Mouse (Mus musculus) liver, embryonic 11.5 days (tissue): ENCODE data around the gene Otp. TPM values are rescaled to one million over a fixed set of nuclear protein-coding genes. Genes with fewer than 3 reads are reported as not detected.
A peak's percentile ranks its signal among the peaks of the same experiment; 100 is the strongest.

Experiments
- ATAC-seq: fragments of 200-750 bp; cut with Nextera tagmentation; replicated peaks from 2 replicates; pipeline ENCODE4 v1.8.0; 2017; ENCODE audit warnings: moderate number of reproducible peaks, mild to moderate bottlenecking, moderate TSS enrichment, moderate library complexity; ENCODE audit not compliant: low FRiP score
- DNase-seq: peaks from one replicate; pipeline ENCODE4 v3.0.0-alpha.2; 2017; ENCODE audit warnings: low spot score
- H3K27ac ChIP-seq: fragments of 300-500 bp; sonication (generic); 2 replicates; pipeline ENCODE4 v1.5.1; 2014; ENCODE audit warnings: mild to moderate bottlenecking, low read depth, low read length, control low read depth
- H3K27me3 ChIP-seq: fragments of 300-500 bp; sonication (generic); replicated peaks from 2 replicates; pipeline ENCODE4 v1.6.1; 2014; ENCODE audit warnings: low read length, mixed read lengths; ENCODE audit not compliant: control insufficient read depth, insufficient read depth
- H3K36me3 ChIP-seq: fragments of 300-500 bp; sonication (generic); 2 replicates; pipeline ENCODE4 v1.6.1; 2014; ENCODE audit warnings: mild to moderate bottlenecking, low read length, moderate library complexity, mixed read lengths; ENCODE audit not compliant: control insufficient read depth, insufficient read depth
- H3K4me1 ChIP-seq: fragments of 300-500 bp; sonication (generic); replicated peaks from 2 replicates; pipeline ENCODE4 v1.6.1; 2014; ENCODE audit warnings: low read length, mixed read lengths; ENCODE audit not compliant: control insufficient read depth, insufficient read depth
- H3K4me2 ChIP-seq: fragments of 300-500 bp; sonication (generic); 2 replicates; pipeline ENCODE4 v1.6.1; 2014; ENCODE audit warnings: mild to moderate bottlenecking, control low read depth, moderate library complexity
- H3K4me3 ChIP-seq: fragments of 300-500 bp; sonication (generic); 2 replicates; pipeline ENCODE4 v1.5.1; 2014; ENCODE audit warnings: low read depth, low read length, control low read depth
- H3K9ac ChIP-seq: fragments of 300-500 bp; sonication (generic); 2 replicates; pipeline ENCODE4 v1.6.1; 2014; ENCODE audit warnings: low read depth, low read length, control low read depth
- H3K9me3 ChIP-seq: fragments of 300-500 bp; sonication (generic); 2 replicates; pipeline ENCODE4 v1.6.1; 2016; ENCODE audit warnings: low read length, inconsistent platforms, mixed read lengths; ENCODE audit not compliant: control insufficient read depth
- WGBS: fragments of 180-500 bp; shearing (Covaris S2); extraction: QIAGEN DNeasy Blood & Tissue Kit; methylation state at CpG from one replicate; pipeline ENCODE4 v1.1.7; 2014; 5-methylcytosine and 5-hydroxymethylcytosine counted together
- polyA plus RNA-seq: library from polyadenylated mRNA; unstranded; fragments of >200 nt; fragmentation: Nextera tagmentation; extraction: Ambion mirVana; gene quantifications from 2 replicates; pipeline ENCODE4 v1.2.1, GENCODE M21; 2014

Otp gene
- polyA plus RNA-seq, 1 experiment from 2014 or later, result not detected

DNA sequence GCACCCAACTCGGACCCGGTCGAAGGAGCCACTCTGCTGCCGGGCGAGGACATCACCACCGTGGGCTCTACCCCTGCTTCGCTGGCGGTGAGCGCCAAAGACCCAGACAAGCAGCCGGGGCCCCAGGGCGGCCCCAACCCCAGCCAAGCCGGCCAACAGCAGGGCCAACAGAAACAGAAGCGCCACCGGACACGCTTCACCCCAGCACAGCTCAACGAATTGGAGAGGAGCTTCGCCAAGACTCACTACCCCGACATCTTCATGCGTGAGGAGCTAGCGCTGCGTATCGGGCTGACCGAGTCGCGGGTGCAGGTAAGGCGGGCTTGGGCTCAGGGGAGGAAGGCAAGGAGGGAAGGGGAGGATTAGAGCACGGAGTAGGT is 1.8 kb downstream of the Otp start:
- Histone ChIP-seq H3K27me3 (peaks cover 89% of the 10 kb centered on the region), H3K4me2 (no peak overlapping the region), H3K36me3 (no peaks in the 10 kb centered on the region), H3K4me3 (no peak overlapping the region), H3K9ac (no peak overlapping the region), H3K27ac (no peak overlapping the region), H3K4me1 (no peaks in the 10 kb centered on the region), H3K9me3 (no peaks in the 10 kb centered on the region)
- ATAC-seq, result no peak
- DNase-seq, result no peak
- 3% methylated on average over 27 of the region's 27 CpGs for WGBS

DNA sequence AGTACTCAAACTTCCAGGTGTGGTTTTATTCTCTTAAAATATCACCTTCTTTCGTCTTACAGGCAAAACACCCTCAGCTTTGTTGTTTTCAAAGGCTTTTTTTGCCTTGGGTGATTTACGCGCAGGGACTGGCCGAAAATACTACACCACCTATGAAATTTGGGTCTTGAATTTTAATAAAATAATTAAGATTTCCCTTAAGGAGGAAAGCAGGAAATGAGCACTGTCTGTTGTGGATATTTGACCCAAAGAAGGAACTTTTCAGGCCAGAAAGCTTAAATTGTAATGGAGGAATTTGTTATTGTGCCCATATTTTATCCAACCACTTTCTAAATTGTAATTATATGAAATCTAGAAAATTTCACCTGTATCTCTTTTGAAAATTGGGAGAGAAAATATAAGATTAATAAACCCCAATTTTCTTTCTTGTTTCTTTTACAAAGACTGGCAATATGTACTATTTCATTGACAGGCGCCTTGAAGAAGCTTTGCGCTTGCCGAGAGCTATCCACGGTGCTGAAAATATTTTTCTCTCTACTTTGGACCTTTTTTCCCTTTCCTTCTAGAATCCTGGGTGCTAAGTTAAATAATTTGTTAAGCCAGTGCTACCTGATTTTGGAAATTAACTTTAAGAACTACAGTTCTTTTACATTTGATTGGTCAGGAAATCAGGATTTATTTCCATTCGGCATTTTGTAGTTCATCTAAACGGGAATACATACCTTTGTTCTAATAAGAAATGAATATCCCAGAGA is 2.8 kb downstream of the Otp start:
- Histone ChIP-seq H3K4me2 (no peak overlapping the region), H3K9ac (no peak overlapping the region), H3K27ac (no peak overlapping the region), H3K9me3 (no peaks in the 10 kb centered on the region), H3K27me3 (peaks cover 89% of the 10 kb centered on the region), H3K4me1 (peaks cover 3% of the 10 kb centered on the region; the same call in 1 of the 2 replicates), H3K36me3 (no peaks in the 10 kb centered on the region), H3K4me3 (no peak overlapping the region)
- ATAC-seq (no peak), DNase-seq (no peak)
- 16% methylated on average over 10 of the region's 10 CpGs for WGBS

DNA sequence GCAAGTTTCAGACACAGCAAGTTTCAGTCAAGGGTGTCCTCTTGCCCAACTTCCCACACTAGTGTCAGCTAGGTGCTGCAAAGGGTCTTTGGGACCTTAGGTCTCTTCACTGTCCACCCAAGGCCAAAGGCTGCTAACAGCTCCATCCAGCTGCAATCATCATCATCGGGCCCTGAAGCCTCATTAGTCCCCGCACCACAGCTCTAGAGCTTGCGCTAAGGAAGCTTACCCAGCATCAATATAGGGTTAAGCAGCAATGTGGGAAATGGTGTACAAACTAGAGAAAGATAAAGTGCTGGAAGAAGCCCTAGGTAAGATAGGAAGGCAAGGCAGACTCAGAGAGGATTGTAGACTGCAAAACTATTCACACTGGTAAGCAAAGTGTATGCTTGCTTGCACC is 5.8 kb downstream of the Otp start:
- Histone ChIP-seq H3K4me1 (peaks cover 9% of the 10 kb centered on the region; the same call in 1 of the 2 replicates), H3K4me3 (no peak overlapping the region), H3K9me3 (no peaks in the 10 kb centered on the region), H3K9ac (no peak overlapping the region), H3K27me3 (peaks cover 88% of the 10 kb centered on the region), H3K27ac (no peak overlapping the region), H3K36me3 (no peaks in the 10 kb centered on the region), H3K4me2 (no peak overlapping the region)
- ATAC-seq (no peak), DNase-seq (no peak)
- WGBS, result 3% methylated on average over 3 of the region's 3 CpGs

DNA sequence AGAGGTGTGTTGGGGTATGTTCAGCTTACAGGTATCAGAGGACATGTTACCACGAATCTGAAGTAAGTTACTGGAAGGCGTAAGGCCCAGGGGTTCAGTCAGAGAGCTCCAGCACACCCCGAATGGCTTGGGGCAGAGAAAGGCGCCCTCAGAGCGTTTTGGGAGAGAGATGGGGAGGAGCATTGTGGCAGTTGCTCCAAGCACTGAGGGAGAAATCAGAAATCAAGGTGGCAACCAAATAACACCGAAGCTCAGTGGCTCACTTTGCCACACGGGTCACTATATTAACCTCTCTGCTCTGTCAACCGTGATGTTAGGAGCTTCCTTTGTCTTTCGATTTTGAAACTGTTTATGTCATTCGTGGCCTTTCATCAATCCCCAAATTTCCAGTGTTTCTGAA is 6.8 kb downstream of the Otp start:
- Histone ChIP-seq H3K4me3 (peak overlapping the region; percentile 47; the same call in 1 of the 2 replicates), H3K4me2 (peak overlapping the region; percentile 67; the same call in 1 of the 2 replicates), H3K4me1 (peaks cover 9% of the 10 kb centered on the region; the same call in 1 of the 2 replicates), H3K27ac (no peak overlapping the region), H3K27me3 (peaks cover 85% of the 10 kb centered on the region), H3K9me3 (no peaks in the 10 kb centered on the region), H3K36me3 (no peaks in the 10 kb centered on the region), H3K9ac (no peak overlapping the region)
- ATAC-seq (no peak), DNase-seq (no peak)
- WGBS, result 3% methylated on average over 10 of the region's 10 CpGs

DNA sequence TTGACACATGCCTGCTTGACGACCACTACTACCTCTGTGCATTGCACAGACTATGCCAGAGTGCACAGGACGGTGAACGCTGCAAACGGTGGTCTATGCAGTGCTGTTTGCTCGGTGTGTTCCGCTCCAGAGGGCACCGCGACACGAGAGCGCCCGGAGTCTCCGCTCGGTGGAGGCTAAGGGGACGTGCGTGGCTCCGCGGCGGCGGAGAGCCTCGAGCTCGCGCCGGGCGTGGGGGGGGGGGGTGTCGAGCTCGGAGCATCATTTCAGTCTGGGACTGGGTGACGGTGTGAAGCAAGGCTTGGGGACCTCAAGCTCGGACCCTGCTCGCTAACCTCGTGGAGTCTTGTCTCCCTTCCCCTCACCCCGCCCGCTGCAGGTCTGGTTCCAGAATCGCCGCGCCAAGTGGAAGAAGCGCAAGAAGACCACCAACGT is 7.3 kb downstream of the Otp start:
- H3K27me3 ChIP-seq, result peaks cover 81% of the 10 kb centered on the region
- no peak overlapping the region for H3K9ac ChIP-seq
- no peaks in the 10 kb centered on the region for H3K36me3 ChIP-seq
- DNase-seq (no peak), ATAC-seq (no peak)
- H3K4me2 ChIP-seq, result peak overlapping the region; percentile 67
- H3K9me3 ChIP-seq, result no peaks in the 10 kb centered on the region
- under 1% methylated on average over 37 of the region's 37 CpGs for WGBS
- H3K4me1 ChIP-seq, result peaks cover 9% of the 10 kb centered on the region; the same call in 1 of the 2 replicates
- H3K4me3 ChIP-seq, result peak overlapping the region; percentile 47
- H3K27ac ChIP-seq, result no peak overlapping the region

DNA sequence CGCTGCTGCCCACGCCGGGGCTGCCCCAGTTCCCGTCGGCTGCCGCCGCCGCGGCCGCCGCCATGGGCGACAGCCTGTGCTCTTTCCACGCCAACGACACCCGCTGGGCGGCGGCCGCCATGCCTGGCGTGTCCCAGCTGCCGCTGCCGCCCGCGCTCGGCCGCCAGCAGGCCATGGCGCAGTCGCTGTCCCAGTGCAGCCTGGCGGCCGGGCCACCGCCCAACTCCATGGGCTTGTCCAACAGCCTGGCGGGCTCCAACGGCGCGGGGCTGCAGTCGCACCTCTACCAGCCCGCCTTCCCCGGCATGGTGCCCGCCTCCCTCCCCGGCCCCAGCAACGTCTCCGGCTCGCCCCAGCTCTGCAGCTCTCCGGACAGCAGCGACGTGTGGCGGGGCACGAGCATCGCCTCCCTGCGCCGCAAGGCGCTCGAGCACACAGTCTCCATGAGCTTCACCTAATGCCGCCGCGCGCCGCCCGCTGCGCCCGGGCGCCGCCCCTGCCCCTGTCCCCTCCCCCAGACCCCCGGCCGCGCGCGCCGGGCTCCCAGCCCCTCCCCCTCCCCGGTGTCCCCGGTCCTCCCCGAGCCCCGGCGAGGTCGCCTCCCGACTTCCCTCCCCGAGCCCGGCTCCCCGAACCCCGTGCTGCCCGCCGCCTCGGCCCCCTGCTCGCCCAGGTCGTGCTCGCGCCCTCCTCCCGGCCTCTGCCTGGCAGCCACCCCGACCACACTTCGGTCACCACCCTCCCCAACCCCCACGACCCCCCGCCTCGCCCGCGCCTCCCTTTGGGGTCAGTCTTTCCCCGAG is 8.0 kb downstream of the Otp start:
- no peak for DNase-seq
- H3K4me2 ChIP-seq, result peak overlapping the region; percentile 67
- H3K9ac ChIP-seq, result no peak overlapping the region
- H3K27me3 ChIP-seq, result peaks cover 81% of the 10 kb centered on the region
- peaks cover 9% of the 10 kb centered on the region; the same call in 1 of the 2 replicates for H3K4me1 ChIP-seq
- peak overlapping the region; percentile 47 for H3K4me3 ChIP-seq
- 1% methylated on average over 72 of the region's 95 CpGs for WGBS
- no peaks in the 10 kb centered on the region for H3K36me3 ChIP-seq
- H3K27ac ChIP-seq, result no peak overlapping the region
- no peaks in the 10 kb centered on the region for H3K9me3 ChIP-seq
- no peak for ATAC-seq

DNA sequence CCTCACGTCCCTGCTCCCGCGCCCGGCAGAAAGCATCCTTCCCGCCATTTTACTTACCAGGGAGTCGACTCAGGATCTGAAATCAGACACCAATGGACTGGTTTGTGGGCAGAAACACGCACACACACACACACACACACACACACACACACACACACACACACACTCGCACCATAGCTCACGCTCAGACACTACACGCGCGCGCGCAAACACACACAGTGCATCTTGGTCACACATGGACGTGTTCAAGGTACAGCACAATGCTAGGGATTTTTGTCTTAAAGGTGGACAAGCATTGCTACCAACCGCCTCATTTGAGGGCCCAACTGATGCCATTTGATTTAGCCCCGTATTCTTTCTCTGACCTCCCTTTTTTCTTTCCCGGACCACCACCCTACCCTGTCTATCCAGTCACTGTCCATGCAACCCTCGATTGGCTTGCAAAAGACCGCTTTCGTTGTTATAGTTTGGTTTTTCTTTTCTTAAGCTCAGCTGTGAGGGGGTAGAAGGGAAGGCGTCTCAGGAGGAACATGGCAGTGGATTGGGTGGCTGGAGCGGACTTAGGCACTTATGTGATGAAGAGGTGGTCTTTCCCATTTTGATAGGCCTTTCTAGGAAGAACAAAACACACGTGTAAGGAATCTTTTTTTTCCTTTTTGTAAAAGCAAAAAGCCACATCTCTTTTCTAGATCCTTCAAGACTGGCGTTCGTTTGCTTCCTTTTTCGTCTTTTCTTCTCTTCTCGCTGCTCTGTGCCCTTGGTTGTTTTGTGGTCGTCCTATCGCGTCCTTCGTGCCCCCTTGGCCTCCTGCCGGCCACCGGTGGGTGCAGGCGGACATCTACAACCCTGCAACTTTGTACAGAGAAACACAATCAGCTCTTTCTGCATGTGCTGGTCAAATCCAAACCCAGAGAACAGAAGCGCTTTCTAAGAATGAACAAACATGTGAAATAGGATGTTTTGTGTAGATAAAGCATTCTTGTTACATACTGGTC is 8.9 kb downstream of the Otp start:
- Histone ChIP-seq H3K4me1 (peaks cover 9% of the 10 kb centered on the region; the same call in 1 of the 2 replicates), H3K4me3 (peak overlapping the region; percentile 47), H3K4me2 (peak overlapping the region; percentile 67), H3K9me3 (no peaks in the 10 kb centered on the region), H3K27me3 (peaks cover 84% of the 10 kb centered on the region), H3K27ac (no peak overlapping the region), H3K36me3 (no peaks in the 10 kb centered on the region), H3K9ac (no peak overlapping the region)
- ATAC-seq (no peak), DNase-seq (peak; percentile 38)
- 3% methylated on average over 36 of the region's 36 CpGs for WGBS
